Mouse (Mus musculus): Measurements from ENCODE around the gene Peg12. TPM values are rescaled to one million over a fixed set of nuclear protein-coding genes. Genes with fewer than 3 reads are reported as not detected.

The Peg12 gene
- polyA plus RNA-seq (2012; rRNA removed) = 0.45 and 0.52 TPM in 2 replicates

- no peak for DNase-seq (ENCODE audit: low read depth)
Observed at GRCm38 (mm10) chr7:62463878-62464755, at the start of gene Peg12. Gene Peg12, minus strand, starts transcription at chr7:62464510.

- DNase-seq (ENCODE audit: low read depth) = no peak
Observed at GRCm38 (mm10) chr7:62486139-62486538, 21.8 kb upstream of the Peg12 start.

GRCm38 (mm10) chr7:62463007-62463877 lies 1.1 kb downstream of the Peg12 start:
- DNase-seq (ENCODE audit: low read depth) = no peak

GRCm38 (mm10) chr7:62462229-62463006 lies 1.9 kb downstream of the Peg12 start:
- no peak for DNase-seq (ENCODE audit: low read depth)

GRCm38 (mm10) chr7:62452353-62452752 lies 12.0 kb downstream of the Peg12 start:
- DNase-seq (ENCODE audit: low read depth) = no peak

GRCm38 (mm10) chr7:62445431-62446165 lies 18.7 kb downstream of the Peg12 start:
- no peak for DNase-seq (ENCODE audit: low read depth)

- no peak for DNase-seq (ENCODE audit: low read depth)
Observed at GRCm38 (mm10) chr7:62436394-62436793, 27.9 kb downstream of the Peg12 start.

- no peak for DNase-seq (ENCODE audit: low read depth)
Observed at GRCm38 (mm10) chr7:62433243-62433642, 31.1 kb downstream of the Peg12 start.

- DNase-seq (ENCODE audit: low read depth) = no peak
Observed at GRCm38 (mm10) chr7:62428337-62428736, 36.0 kb downstream of the Peg12 start.

- no peak for DNase-seq (ENCODE audit: low read depth)
Observed at GRCm38 (mm10) chr7:62423210-62423609, 41.1 kb downstream of the Peg12 start.

- no peak for DNase-seq (ENCODE audit: low read depth)
Observed at GRCm38 (mm10) chr7:62420566-62420965, 43.7 kb downstream of the Peg12 start.

GRCm38 (mm10) chr7:62419493-62420360 lies 44.6 kb downstream of the Peg12 start, which contains the start of gene Mkrn3:
Gene Mkrn3, minus strand, starts transcription at chr7:62420139.
- DNase-seq (ENCODE audit: low read depth) = peak; percentile 8

GRCm38 (mm10) chr7:62419105-62419492 lies 45.2 kb downstream of the Peg12 start:
- no peak for DNase-seq (ENCODE audit: low read depth)

GRCm38 (mm10) chr7:62418346-62418745 lies 46.0 kb downstream of the Peg12 start:
- DNase-seq (ENCODE audit: low read depth) = no peak

GRCm38 (mm10) chr7:62416173-62416572 lies 48.1 kb downstream of the Peg12 start:
- no peak for DNase-seq (ENCODE audit: low read depth)

GRCm38 (mm10) chr7:62415222-62415621 lies 49.1 kb downstream of the Peg12 start:
- no peak for DNase-seq (ENCODE audit: low read depth)

All from gonadal fat pad, adult 2 months (tissue).